Mouse (Mus musculus): Measurements from ENCODE around the gene Hnrnpd. TPM values are rescaled to one million over a fixed set of nuclear protein-coding genes. Genes with fewer than 3 reads are reported as not detected.

Hnrnpd gene
- 20.3 and 21.2 TPM in 2 replicates for polyA plus RNA-seq (2012; rRNA removed)

DNA sequence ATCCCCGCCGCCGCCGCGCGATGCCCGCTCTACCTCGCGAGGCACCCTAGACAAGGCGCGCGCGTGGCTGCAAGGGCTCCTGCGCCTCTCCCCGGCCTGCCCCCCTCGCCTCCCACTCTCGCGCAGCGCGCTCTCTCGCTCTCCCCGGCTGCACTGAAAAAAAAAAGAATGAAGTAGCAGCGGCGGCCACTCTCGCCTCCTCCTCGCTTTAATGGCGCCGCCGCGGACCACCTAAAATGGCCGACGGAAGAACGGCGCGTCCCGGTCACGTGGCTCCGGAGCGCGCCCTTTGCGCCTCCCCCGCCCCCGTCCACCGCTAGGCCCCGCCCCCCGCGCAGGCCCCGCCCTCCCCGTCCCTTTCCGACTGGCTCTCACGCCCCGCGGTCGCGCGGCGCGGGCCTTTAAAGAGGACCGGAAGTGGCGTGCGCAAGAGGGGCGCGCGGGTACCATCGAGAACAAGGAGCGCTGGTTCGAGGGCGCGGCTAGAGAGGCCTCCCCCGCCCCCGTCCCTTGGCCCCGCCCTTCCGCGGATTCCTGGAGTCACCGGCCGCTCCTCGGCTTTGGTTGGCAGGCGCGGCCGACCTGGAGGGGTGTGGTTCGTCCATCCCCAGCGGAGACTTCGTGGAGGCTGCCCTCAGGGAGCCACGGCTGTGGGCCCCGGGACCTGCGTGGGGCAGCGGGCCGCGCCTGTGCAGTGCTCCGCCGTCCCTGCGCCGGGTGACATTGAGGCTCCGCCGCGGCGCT, at the start of gene Hnrnpd, which contains the start of gene 4930524J08Rik:
Hnrnpd (minus strand) TSS at position 240 of the 744 bp plus-strand sequence.
4930524J08Rik (plus strand) TSS at position 363 of the 744 bp plus-strand sequence.
- DNase-seq, result peak; percentile 98
- peak within 1 kb of the TSS; percentile 99 for H3K4me3 ChIP-seq (ENCODE audit: insufficient read depth, low read depth, low read length)
- WGBS, result under 1% methylated on average over 94 of the region's 97 CpGs
- H3K4me1 ChIP-seq (ENCODE audit: control insufficient read depth, insufficient read depth, low read length), result peaks cover 15% of the 10 kb centered on the region
- H3K27ac ChIP-seq (ENCODE audit: insufficient read depth, low read depth, low read length), result peak within 1 kb of the TSS; percentile 100
- TF ChIP-seq CTCF (conservative IDR thresholded peaks at IDR 0.05; ENCODE audit: insufficient read depth, insufficient read length, low read depth, low read length) (no peak), POLR2A (IDR thresholded peaks at IDR 0.05; ENCODE audit: low read depth, low read length) (peak; percentile 55)
- no peaks in the 10 kb centered on the region for H3K27me3 ChIP-seq (replicated peaks; ENCODE audit: control insufficient read depth, insufficient read depth, low read length)
- H3K36me3 ChIP-seq (ENCODE audit: control insufficient read depth, insufficient read depth, low read length), result no peaks in the 10 kb centered on the region

DNA sequence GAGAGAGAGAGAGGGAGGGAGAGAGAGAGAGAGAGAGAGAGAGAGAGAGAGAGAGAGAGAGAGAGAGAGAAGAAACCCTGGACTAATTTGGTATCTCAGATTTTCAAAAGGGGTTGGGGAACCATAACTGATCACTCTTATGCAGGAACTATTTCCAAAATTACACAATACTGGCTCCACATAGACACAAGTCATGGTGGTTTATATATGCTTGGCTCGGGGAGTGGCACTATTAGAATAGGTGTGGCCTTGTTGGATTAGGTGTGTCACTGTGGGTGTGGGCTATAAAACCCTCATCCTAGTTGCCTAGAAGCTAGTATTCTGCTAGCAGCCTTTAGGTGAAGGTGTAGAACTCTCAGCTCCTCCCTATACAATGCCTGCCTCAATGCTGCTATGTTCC, 46.1 kb upstream of the Hnrnpd start:
- no peak for DNase-seq
- Histone ChIP-seq H3K4me1 (ENCODE audit: control insufficient read depth, insufficient read depth, low read length) (no peaks in the 10 kb centered on the region), H3K4me3 (ENCODE audit: insufficient read depth, low read depth, low read length) (no peak overlapping the region), H3K36me3 (ENCODE audit: control insufficient read depth, insufficient read depth, low read length) (no peaks in the 10 kb centered on the region), H3K27me3 (replicated peaks; ENCODE audit: control insufficient read depth, insufficient read depth, low read length) (no peaks in the 10 kb centered on the region), H3K27ac (ENCODE audit: insufficient read depth, low read depth, low read length) (no peak overlapping the region)
- 79% methylated on average over 1 of the region's 1 CpGs for WGBS
- TF ChIP-seq CTCF (conservative IDR thresholded peaks at IDR 0.05; ENCODE audit: insufficient read depth, insufficient read length, low read depth, low read length) (no peak), POLR2A (IDR thresholded peaks at IDR 0.05; ENCODE audit: low read depth, low read length) (no peak)

DNA sequence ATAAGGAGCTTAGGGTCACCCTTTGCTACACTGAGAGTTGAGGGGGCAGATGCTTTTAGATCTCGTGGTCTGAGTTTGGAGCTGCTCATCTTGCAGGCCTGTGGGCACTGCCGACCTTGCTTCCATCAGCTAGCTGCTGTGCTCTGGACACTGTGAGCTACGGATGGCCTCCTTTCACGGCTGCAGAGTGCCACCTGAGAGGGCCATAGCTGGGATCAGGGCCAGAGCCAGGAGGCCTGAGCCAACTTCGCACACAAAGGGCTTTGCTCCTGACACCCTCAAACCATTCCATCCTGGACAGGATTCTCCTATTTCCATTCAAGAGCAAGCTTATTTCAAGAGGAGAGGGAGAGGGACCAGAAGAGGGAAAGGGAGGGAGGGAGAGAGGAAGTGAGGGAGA, 45.7 kb upstream of the Hnrnpd start:
- 63% methylated on average over 5 of the region's 5 CpGs for WGBS
- TF ChIP-seq CTCF (conservative IDR thresholded peaks at IDR 0.05; ENCODE audit: insufficient read depth, insufficient read length, low read depth, low read length) (no peak), POLR2A (IDR thresholded peaks at IDR 0.05; ENCODE audit: low read depth, low read length) (no peak)

DNA sequence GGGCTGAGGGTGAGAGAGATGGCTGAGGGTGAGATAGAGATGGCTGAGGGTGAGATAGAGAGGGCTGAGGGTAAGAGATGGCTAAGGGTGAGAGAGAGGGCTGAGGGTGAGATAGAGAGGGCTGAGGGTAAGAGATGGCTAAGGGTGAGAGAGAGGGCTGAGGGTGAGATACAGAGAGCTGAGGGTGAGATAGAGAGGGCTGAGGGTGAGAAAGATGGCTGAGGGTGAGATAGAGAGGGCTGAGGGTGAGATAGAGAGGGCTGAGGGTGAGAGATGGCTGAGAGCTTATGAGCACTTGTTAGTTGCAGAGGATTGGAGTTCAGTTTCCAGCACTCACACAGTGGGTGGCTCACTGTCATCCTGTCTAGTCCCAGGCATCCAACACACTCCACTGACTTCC, 41.4 kb upstream of the Hnrnpd start:
- no peak for DNase-seq
- Histone ChIP-seq H3K4me1 (ENCODE audit: control insufficient read depth, insufficient read depth, low read length) (no peaks in the 10 kb centered on the region), H3K27me3 (replicated peaks; ENCODE audit: control insufficient read depth, insufficient read depth, low read length) (no peaks in the 10 kb centered on the region), H3K27ac (ENCODE audit: insufficient read depth, low read depth, low read length) (no peak overlapping the region), H3K36me3 (ENCODE audit: control insufficient read depth, insufficient read depth, low read length) (no peaks in the 10 kb centered on the region), H3K4me3 (ENCODE audit: insufficient read depth, low read depth, low read length) (no peak overlapping the region)
- TF ChIP-seq POLR2A (IDR thresholded peaks at IDR 0.05; ENCODE audit: low read depth, low read length) (no peak), CTCF (conservative IDR thresholded peaks at IDR 0.05; ENCODE audit: insufficient read depth, insufficient read length, low read depth, low read length) (no peak)

More for the DNA sequence above, 45.7 kb upstream of the Hnrnpd start:
- no peak overlapping the region for H3K4me3 ChIP-seq (ENCODE audit: insufficient read depth, low read depth, low read length)
- no peak for DNase-seq
- no peaks in the 10 kb centered on the region for H3K4me1 ChIP-seq (ENCODE audit: control insufficient read depth, insufficient read depth, low read length)
- no peaks in the 10 kb centered on the region for H3K36me3 ChIP-seq (ENCODE audit: control insufficient read depth, insufficient read depth, low read length)
- no peak overlapping the region for H3K27ac ChIP-seq (ENCODE audit: insufficient read depth, low read depth, low read length)
- no peaks in the 10 kb centered on the region for H3K27me3 ChIP-seq (replicated peaks; ENCODE audit: control insufficient read depth, insufficient read depth, low read length)

DNA sequence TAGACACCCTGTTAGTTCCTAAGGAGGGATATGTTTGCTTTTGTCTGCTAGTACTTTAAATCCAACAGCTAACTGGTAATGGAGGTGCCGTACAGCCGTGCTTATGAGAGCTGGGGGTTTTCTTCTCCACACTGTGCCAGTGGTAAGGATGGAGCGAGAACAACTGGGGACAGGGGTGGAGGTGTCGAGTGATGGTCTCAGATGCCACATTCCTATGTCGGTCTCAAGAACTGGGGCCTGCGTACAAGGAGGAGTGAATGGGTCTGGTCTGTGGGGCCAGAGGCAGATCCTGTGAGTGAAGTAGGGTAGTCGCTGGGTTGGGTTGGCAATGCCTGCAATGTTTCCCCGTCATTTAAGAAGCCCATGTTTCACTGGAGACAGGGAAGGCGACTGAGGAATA, 33.9 kb upstream of the Hnrnpd start:
- H3K36me3 ChIP-seq (ENCODE audit: control insufficient read depth, insufficient read depth, low read length), result no peaks in the 10 kb centered on the region
- 85% methylated on average over 9 of the region's 9 CpGs for WGBS
- TF ChIP-seq CTCF (conservative IDR thresholded peaks at IDR 0.05; ENCODE audit: insufficient read depth, insufficient read length, low read depth, low read length), result no peak
- no peak for TF ChIP-seq POLR2A (IDR thresholded peaks at IDR 0.05; ENCODE audit: low read depth, low read length)
- DNase-seq, result no peak
- no peaks in the 10 kb centered on the region for H3K4me1 ChIP-seq (ENCODE audit: control insufficient read depth, insufficient read depth, low read length)
- no peak overlapping the region for H3K4me3 ChIP-seq (ENCODE audit: insufficient read depth, low read depth, low read length)
- H3K27me3 ChIP-seq (replicated peaks; ENCODE audit: control insufficient read depth, insufficient read depth, low read length), result no peaks in the 10 kb centered on the region
- H3K27ac ChIP-seq (ENCODE audit: insufficient read depth, low read depth, low read length), result no peak overlapping the region

DNA sequence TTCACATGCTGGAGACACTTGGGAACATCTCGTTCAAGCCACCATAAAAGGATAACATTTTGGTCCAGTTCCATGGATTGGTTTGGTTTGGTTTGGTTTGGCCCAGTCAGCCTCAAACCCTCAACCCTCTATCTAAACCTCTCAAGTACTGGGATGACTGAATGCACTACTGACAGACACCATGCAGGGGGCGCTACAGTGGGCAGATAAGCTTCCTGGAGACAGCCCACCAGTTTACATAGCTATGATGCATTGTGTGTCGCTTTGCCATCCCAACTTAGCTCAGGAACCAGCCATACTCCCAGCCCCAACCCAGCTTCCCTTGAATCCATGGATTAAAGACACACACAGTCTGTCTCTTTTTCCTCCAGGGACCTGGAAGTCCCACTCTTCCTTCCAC, 29.7 kb upstream of the Hnrnpd start:
- TF ChIP-seq CTCF (conservative IDR thresholded peaks at IDR 0.05; ENCODE audit: insufficient read depth, insufficient read length, low read depth, low read length), result no peak
- Histone ChIP-seq H3K27me3 (replicated peaks; ENCODE audit: control insufficient read depth, insufficient read depth, low read length) (no peaks in the 10 kb centered on the region), H3K27ac (ENCODE audit: insufficient read depth, low read depth, low read length) (no peak overlapping the region), H3K36me3 (ENCODE audit: control insufficient read depth, insufficient read depth, low read length) (no peaks in the 10 kb centered on the region), H3K4me1 (ENCODE audit: control insufficient read depth, insufficient read depth, low read length) (no peaks in the 10 kb centered on the region), H3K4me3 (ENCODE audit: insufficient read depth, low read depth, low read length) (no peak overlapping the region)
- DNase-seq, result no peak
- 59% methylated on average over 3 of the region's 3 CpGs for WGBS

DNA sequence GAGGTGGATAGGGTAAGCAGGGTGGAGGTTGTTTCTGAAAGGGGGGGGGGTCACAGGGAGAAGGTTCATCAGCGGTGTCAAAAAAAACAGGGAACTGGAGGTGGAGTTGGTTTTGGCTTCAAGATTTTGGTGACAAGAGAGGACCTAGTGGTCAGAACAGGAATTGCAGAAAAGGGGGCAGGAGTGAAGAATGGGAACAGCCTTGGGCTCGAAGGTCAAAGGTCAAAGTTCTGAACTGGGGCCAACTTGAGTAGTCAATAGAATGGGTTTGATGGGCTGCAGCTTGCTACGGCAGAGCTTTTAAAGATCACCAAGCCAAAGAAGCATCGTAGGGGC, 28.3 kb upstream of the Hnrnpd start:
- no peak overlapping the region for H3K4me3 ChIP-seq (ENCODE audit: insufficient read depth, low read depth, low read length)
- no peaks in the 10 kb centered on the region for H3K4me1 ChIP-seq (ENCODE audit: control insufficient read depth, insufficient read depth, low read length)
- 81% methylated on average over 4 of the region's 4 CpGs for WGBS
- H3K36me3 ChIP-seq (ENCODE audit: control insufficient read depth, insufficient read depth, low read length), result no peaks in the 10 kb centered on the region
- TF ChIP-seq POLR2A (IDR thresholded peaks at IDR 0.05; ENCODE audit: low read depth, low read length), result no peak
- TF ChIP-seq CTCF (conservative IDR thresholded peaks at IDR 0.05; ENCODE audit: insufficient read depth, insufficient read length, low read depth, low read length), result 0 out of 2 replicates have a peak, but pooled peaks have one; percentile 20
- no peaks in the 10 kb centered on the region for H3K27me3 ChIP-seq (replicated peaks; ENCODE audit: control insufficient read depth, insufficient read depth, low read length)
- DNase-seq, result peak; percentile 15
- H3K27ac ChIP-seq (ENCODE audit: insufficient read depth, low read depth, low read length), result no peak overlapping the region

Data from kidney, adult 2 months (tissue).